Mouse (Mus musculus): ENCODE data around the gene Aspm. TPM values are rescaled to one million over a fixed set of nuclear protein-coding genes. Genes with fewer than 3 reads are reported as not detected.
"Not testable (repeated sequence)": the region's sequence is repeated elsewhere in the genome, so short reads cannot be mapped to it uniquely, and the experiment has no call there.

Gene Aspm
- total and polyA plus RNA-seq, 3 experiments: 15.1 to 137 (median 15.1) TPM

DNA sequence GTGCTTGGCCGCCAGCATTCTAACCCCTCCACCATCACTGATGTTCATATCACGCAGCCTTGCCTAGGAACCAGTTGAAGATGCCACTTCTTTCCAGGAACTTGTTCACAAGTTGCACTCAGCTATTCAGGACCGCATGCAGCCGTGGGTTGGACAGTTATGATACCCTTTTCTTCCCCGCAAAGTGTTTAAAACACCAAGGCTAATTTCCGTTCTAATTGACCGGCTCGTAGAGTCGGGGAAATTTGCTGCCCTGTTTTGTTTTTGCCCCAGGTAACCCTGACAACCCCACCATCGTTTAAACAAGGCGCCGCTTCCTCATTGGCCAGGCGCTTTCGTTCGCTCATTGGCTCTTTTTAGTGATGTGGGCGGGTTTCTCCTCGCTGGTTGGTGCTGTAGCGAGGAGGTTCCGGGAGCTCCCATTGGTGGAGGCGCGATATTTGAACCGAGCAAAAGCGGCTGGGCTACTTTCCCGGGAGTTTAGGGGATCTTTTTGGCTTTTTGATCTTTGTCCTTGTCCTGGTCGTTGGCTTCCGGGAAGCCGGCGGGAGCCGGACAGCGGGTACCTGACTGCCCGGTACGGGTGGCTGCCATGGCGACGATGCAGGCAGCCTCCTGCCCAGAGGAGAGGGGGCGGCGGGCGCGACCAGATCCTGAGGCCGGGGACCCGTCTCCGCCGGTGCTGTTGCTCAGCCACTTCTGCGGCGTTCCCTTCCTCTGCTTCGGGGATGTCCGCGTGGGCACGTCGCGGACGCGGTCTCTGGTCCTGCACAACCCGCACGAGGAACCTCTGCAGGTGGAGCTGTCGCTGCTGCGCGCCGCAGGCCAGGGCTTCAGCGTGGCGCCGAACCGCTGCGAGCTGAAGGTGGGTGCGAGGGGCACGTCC is at the start of gene Aspm (continued):
- TF ChIP-seq EP300 (IDR thresholded peaks at IDR 0.05; ENCODE audit: low read depth in 1 of 2, low read length in 2 of 2): no peak
- TF ChIP-seq MAX (IDR thresholded peaks at IDR 0.05; ENCODE audit: low read length): peak; percentile 46; the same call in 1 of the 2 replicates
- peak; percentile 22; the same call in 1 of the 2 replicates for TF ChIP-seq UBTF (IDR thresholded peaks at IDR 0.05; ENCODE audit: borderline replicate concordance, insufficient read depth, low read depth, low read length)
- no peak for TF ChIP-seq TAL1 (IDR thresholded peaks at IDR 0.05; ENCODE audit: low read length)

GRCm38 (mm10) chr1:139405766-139406165 is 48.8 kb upstream of the Aspm start:
- H3K4me3 ChIP-seq (ENCODE audit: control insufficient read depth in 1 of 2, insufficient read depth in 1 of 2, low read depth in 2 of 2, low read length in 2 of 2): no peak overlapping the region
- H3K9me3 ChIP-seq (replicated peaks; ENCODE audit: insufficient read depth, low read length): no peaks in the 10 kb centered on the region
- DNase-seq (ENCODE audit: low read depth, low spot score): no peak
- no peak overlapping the region for H3K27ac ChIP-seq (ENCODE audit: control insufficient read depth, low read depth, low read length)
- H3K27me3 ChIP-seq (ENCODE audit: control insufficient read depth in 1 of 2, insufficient read depth in 2 of 2, low read length in 2 of 2): no peaks in the 10 kb centered on the region
- H3K36me3 ChIP-seq (ENCODE audit: control insufficient read depth in 1 of 2, insufficient read depth in 2 of 2, low read length in 2 of 2): no peaks in the 10 kb centered on the region
- H3K4me1 ChIP-seq (ENCODE audit: control insufficient read depth in 1 of 2, insufficient read depth in 2 of 2, low read length in 2 of 2): no peaks in the 10 kb centered on the region
- no peaks in the 10 kb centered on the region for H3K79me2 ChIP-seq (ENCODE audit: control insufficient read depth, insufficient read depth, low read length, poor library complexity)
- no peak overlapping the region for H3K9ac ChIP-seq (ENCODE audit: control insufficient read depth, low read depth, low read length, poor library complexity, severe bottlenecking)
- peak in 1 of 3 experiments; percentile 3; a peak in 1 of 6 replicates for TF ChIP-seq CTCF (IDR thresholded peaks at IDR 0.05 in 2 of 3, conservative IDR thresholded peaks at IDR 0.05 in 1 of 3; ENCODE audit: control insufficient read depth in 1 of 3, insufficient read depth in 1 of 3, low read depth in 2 of 3, low read length in 3 of 3, poor library complexity in 1 of 3, severe bottlenecking in 1 of 3)
- TF ChIP-seq ZKSCAN1 (IDR thresholded peaks at IDR 0.05; ENCODE audit: low read depth, low read length): no peak
- peak; percentile 32 for TF ChIP-seq RAD21 (IDR thresholded peaks at IDR 0.05; ENCODE audit: low read depth, low read length)

DNA sequence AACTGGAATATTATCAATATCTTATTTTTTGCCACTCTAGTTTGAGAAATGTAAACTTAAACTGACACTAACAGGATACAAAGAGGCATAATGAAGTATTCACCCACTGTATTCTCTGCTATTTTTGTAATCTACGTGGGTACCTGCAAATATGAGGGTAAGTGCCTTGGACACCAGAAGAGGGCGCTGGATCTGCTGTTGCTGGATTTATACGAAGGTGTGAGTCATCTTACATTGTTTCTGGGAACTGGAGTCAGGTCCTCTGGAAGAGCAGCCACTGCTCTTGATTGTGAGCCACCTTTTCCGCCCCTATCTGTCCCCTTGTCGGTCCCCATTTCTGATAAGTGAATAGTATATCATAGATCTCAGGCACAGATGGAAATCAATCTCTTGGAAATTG is 46.9 kb upstream of the Aspm start:
- no peak overlapping the region for H3K4me3 ChIP-seq (ENCODE audit: control insufficient read depth in 1 of 2, insufficient read depth in 1 of 2, low read depth in 2 of 2, low read length in 2 of 2)
- peak; percentile 33 for DNase-seq (ENCODE audit: low read depth, low spot score)
- H3K9me3 ChIP-seq (replicated peaks; ENCODE audit: insufficient read depth, low read length): no peaks in the 10 kb centered on the region
- H3K36me3 ChIP-seq (ENCODE audit: control insufficient read depth in 1 of 2, insufficient read depth in 2 of 2, low read length in 2 of 2): no peaks in the 10 kb centered on the region
- no peaks in the 10 kb centered on the region for H3K4me1 ChIP-seq (ENCODE audit: control insufficient read depth in 1 of 2, insufficient read depth in 2 of 2, low read length in 2 of 2)
- H3K27me3 ChIP-seq (ENCODE audit: control insufficient read depth in 1 of 2, insufficient read depth in 2 of 2, low read length in 2 of 2): no peaks in the 10 kb centered on the region
- TF ChIP-seq ZNF384 (IDR thresholded peaks at IDR 0.05; ENCODE audit: low read depth, low read length) (no peak), CTCF (IDR thresholded peaks at IDR 0.05 in 2 of 3, conservative IDR thresholded peaks at IDR 0.05 in 1 of 3; ENCODE audit: control insufficient read depth in 1 of 3, insufficient read depth in 1 of 3, low read depth in 2 of 3, low read length in 3 of 3, poor library complexity in 1 of 3, severe bottlenecking in 1 of 3) (peak; percentile 13 to 32 (median 26); a peak in 3 of 6 replicates), SMC3 (IDR thresholded peaks at IDR 0.05; ENCODE audit: low read depth, low read length) (peak; percentile 16; the same call in 1 of the 2 replicates), USF2 (IDR thresholded peaks at IDR 0.05; ENCODE audit: borderline replicate concordance in 1 of 2, insufficient read depth in 1 of 2, low read depth in 1 of 2, low read length in 2 of 2) (no peak), MYC (IDR thresholded peaks at IDR 0.05; ENCODE audit: low read depth, low read length) (no peak), RAD21 (IDR thresholded peaks at IDR 0.05; ENCODE audit: low read depth, low read length) (peak; percentile 1; the same call in 1 of the 2 replicates), POLR2A (IDR thresholded peaks at IDR 0.05; ENCODE audit: control insufficient read depth in 1 of 2, insufficient read depth in 1 of 2, low read depth in 1 of 2, low read length in 2 of 2, poor library complexity in 1 of 2) (no peak)
- H3K9ac ChIP-seq (ENCODE audit: control insufficient read depth, low read depth, low read length, poor library complexity, severe bottlenecking): no peak overlapping the region
- no peak overlapping the region for H3K27ac ChIP-seq (ENCODE audit: control insufficient read depth, low read depth, low read length)
- H3K79me2 ChIP-seq (ENCODE audit: control insufficient read depth, insufficient read depth, low read length, poor library complexity): no peaks in the 10 kb centered on the region

DNA sequence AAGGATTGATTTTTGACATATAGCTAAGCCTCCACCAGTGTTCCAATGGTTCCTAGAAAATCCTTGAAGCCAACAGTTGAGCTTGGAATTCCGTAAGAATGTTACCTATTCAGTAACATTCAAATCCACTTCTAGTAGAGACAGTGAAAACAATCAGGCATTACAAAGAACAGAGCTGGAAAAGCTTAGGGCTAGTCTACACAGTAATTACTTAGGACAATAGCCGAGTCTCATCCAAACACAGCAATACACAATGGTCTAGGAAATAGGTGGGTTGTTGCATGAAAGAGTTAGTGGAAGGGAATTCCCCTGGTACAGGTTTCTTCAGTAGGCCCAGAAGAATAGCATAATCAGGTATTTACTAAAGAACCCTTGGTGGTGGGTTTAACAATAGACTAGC is 42.2 kb upstream of the Aspm start:
- H3K9me3 ChIP-seq (replicated peaks; ENCODE audit: insufficient read depth, low read length); H3K36me3 ChIP-seq (ENCODE audit: control insufficient read depth in 1 of 2, insufficient read depth in 2 of 2, low read length in 2 of 2); DNase-seq (ENCODE audit: low read depth, low spot score); H3K27me3 ChIP-seq (ENCODE audit: control insufficient read depth in 1 of 2, insufficient read depth in 2 of 2, low read length in 2 of 2); H3K4me1 ChIP-seq (ENCODE audit: control insufficient read depth in 1 of 2, insufficient read depth in 2 of 2, low read length in 2 of 2); H3K27ac ChIP-seq (ENCODE audit: control insufficient read depth, low read depth, low read length); H3K9ac ChIP-seq (ENCODE audit: control insufficient read depth, low read depth, low read length, poor library complexity, severe bottlenecking); H3K4me3 ChIP-seq (ENCODE audit: control insufficient read depth in 1 of 2, insufficient read depth in 1 of 2, low read depth in 2 of 2, low read length in 2 of 2); H3K79me2 ChIP-seq (ENCODE audit: control insufficient read depth, insufficient read depth, low read length, poor library complexity): not testable (repeated sequence)
